Mouse (Mus musculus) cortical plate, adult 2 months (tissue): Measurements from ENCODE around the gene Specc1.

Experiments used
- CTCF ChIP-seq: fragments of 200-500 bp; IDR thresholded peaks from 2 replicates; pipeline ENCODE4 v1.5.1; 2011; ENCODE audit warnings: mild to moderate bottlenecking, control low read depth, low read length; ENCODE audit not compliant: insufficient read depth; ENCODE audit errors: extremely low read depth
- POLR2A ChIP-seq: fragments of 200-500 bp; IDR thresholded peaks from 2 replicates; pipeline ENCODE4 v1.6.1; 2011; ENCODE audit warnings: mild to moderate bottlenecking, low read length, control low read depth; ENCODE audit not compliant: insufficient read depth; ENCODE audit errors: extremely low read depth

DNA sequence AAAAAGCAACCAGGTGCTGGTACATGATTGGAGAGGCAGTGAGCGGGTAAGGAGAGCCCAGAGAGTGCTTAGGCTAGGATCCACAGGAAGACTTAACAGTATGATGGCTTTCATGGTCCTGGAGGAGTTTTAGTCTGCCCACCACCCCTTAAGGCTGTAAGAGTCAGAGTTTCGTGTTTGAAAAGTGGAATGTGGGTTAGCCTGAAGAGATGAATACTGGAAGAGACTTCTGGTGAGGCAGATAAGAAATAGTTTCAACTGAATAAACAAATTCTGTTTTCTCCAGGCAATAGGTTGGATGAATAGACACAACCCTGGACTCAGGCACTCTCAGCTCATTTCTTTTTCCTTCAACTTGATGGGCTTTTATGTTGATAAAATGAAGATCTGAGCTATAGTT is 130.1 kb downstream of the Specc1 start:
- TF ChIP-seq POLR2A, result no peak
- TF ChIP-seq CTCF, result no peak
